Mouse (Mus musculus): Measurements from ENCODE around the gene Ssh2. TPM values are rescaled to one million over a fixed set of nuclear protein-coding genes. Genes with fewer than 3 reads are reported as not detected.

Ssh2 gene
- polyA plus RNA-seq, 1 experiment from 2014 or later = 9.2 TPM

- 43% methylated on average over 8 of the region's 8 CpGs for WGBS
- Histone ChIP-seq H3K4me1 (peaks cover 29% of the 10 kb centered on the region), H3K4me3 (peak overlapping the region; percentile 69), H3K36me3 (replicated peaks) (no peaks in the 10 kb centered on the region), H3K27me3 (replicated peaks; ENCODE audit: low read depth, poor library complexity, severe bottlenecking) (peaks cover 87% of the 10 kb centered on the region), H3K9me3 (no peaks in the 10 kb centered on the region), H3K27ac (replicated peaks) (no peak overlapping the region)
- DNase-seq (ENCODE audit: low spot score) = no peak
Measured at GRCm38 (mm10) chr11:77463101-77463445, 247.0 kb downstream of the Ssh2 start.

GRCm38 (mm10) chr11:77463786-77464185, 247.7 kb downstream of the Ssh2 start:
- WGBS = 74% methylated on average over 10 of the region's 10 CpGs
- no peak overlapping the region for H3K27ac ChIP-seq (replicated peaks)
- H3K4me3 ChIP-seq = no peak overlapping the region
- no peaks in the 10 kb centered on the region for H3K36me3 ChIP-seq (replicated peaks)
- peaks cover 94% of the 10 kb centered on the region for H3K27me3 ChIP-seq (replicated peaks; ENCODE audit: low read depth, poor library complexity, severe bottlenecking)
- no peak for DNase-seq (ENCODE audit: low spot score)
- peaks cover 29% of the 10 kb centered on the region for H3K4me1 ChIP-seq
- H3K9me3 ChIP-seq = no peaks in the 10 kb centered on the region

GRCm38 (mm10) chr11:77464684-77465083, 248.6 kb downstream of the Ssh2 start:
- Histone ChIP-seq H3K9me3 (no peaks in the 10 kb centered on the region), H3K4me3 (no peak overlapping the region), H3K27ac (replicated peaks) (no peak overlapping the region), H3K4me1 (peaks cover 29% of the 10 kb centered on the region), H3K27me3 (replicated peaks; ENCODE audit: low read depth, poor library complexity, severe bottlenecking) (peaks cover 98% of the 10 kb centered on the region), H3K36me3 (replicated peaks) (no peaks in the 10 kb centered on the region; the same call in 1 of the 2 replicates)
- WGBS = 60% methylated on average over 4 of the region's 4 CpGs
- no peak for DNase-seq (ENCODE audit: low spot score)

- Histone ChIP-seq H3K36me3 (replicated peaks) (peaks cover 2% of the 10 kb centered on the region; the same call in 1 of the 2 replicates), H3K9me3 (no peaks in the 10 kb centered on the region), H3K27ac (replicated peaks) (no peak overlapping the region), H3K4me1 (peaks cover 29% of the 10 kb centered on the region), H3K4me3 (no peak overlapping the region), H3K27me3 (replicated peaks; ENCODE audit: low read depth, poor library complexity, severe bottlenecking) (peaks cover 100% of the 10 kb centered on the region)
- DNase-seq (ENCODE audit: low spot score) = no peak
- 59% methylated on average over 3 of the region's 3 CpGs for WGBS
Measured at GRCm38 (mm10) chr11:77465111-77465510, 249.0 kb downstream of the Ssh2 start.

- peaks cover 29% of the 10 kb centered on the region for H3K4me1 ChIP-seq
- peaks cover 16% of the 10 kb centered on the region for H3K36me3 ChIP-seq (replicated peaks)
- no peaks in the 10 kb centered on the region for H3K9me3 ChIP-seq
- peaks cover 95% of the 10 kb centered on the region for H3K27me3 ChIP-seq (replicated peaks; ENCODE audit: low read depth, poor library complexity, severe bottlenecking)
- no peak overlapping the region for H3K27ac ChIP-seq (replicated peaks)
- peak overlapping the region; percentile 36 for H3K4me3 ChIP-seq
- no peak for DNase-seq (ENCODE audit: low spot score)
- WGBS = 37% methylated on average over 9 of the region's 9 CpGs
Measured at GRCm38 (mm10) chr11:77466544-77466943, 250.5 kb downstream of the Ssh2 start.

- Histone ChIP-seq H3K27me3 (replicated peaks; ENCODE audit: low read depth, poor library complexity, severe bottlenecking) (peaks cover 89% of the 10 kb centered on the region), H3K36me3 (replicated peaks) (peaks cover 23% of the 10 kb centered on the region), H3K9me3 (no peaks in the 10 kb centered on the region), H3K4me3 (peak overlapping the region; percentile 36), H3K27ac (replicated peaks) (no peak overlapping the region; the same call in 1 of the 2 replicates), H3K4me1 (peaks cover 25% of the 10 kb centered on the region)
- WGBS = 3% methylated on average over 25 of the region's 25 CpGs
- peak; percentile 79 for DNase-seq (ENCODE audit: low spot score)
Measured at GRCm38 (mm10) chr11:77467157-77467556, 251.1 kb downstream of the Ssh2 start.

GRCm38 (mm10) chr11:77467784-77468183, 251.7 kb downstream of the Ssh2 start:
- peak; percentile 75 for DNase-seq (ENCODE audit: low spot score)
- Histone ChIP-seq H3K4me3 (peak overlapping the region; percentile 36), H3K4me1 (peaks cover 19% of the 10 kb centered on the region), H3K36me3 (replicated peaks) (peaks cover 29% of the 10 kb centered on the region), H3K27me3 (replicated peaks; ENCODE audit: low read depth, poor library complexity, severe bottlenecking) (peaks cover 82% of the 10 kb centered on the region), H3K9me3 (no peaks in the 10 kb centered on the region), H3K27ac (replicated peaks) (no peak overlapping the region; the same call in 1 of the 2 replicates)
- 16% methylated on average over 20 of the region's 20 CpGs for WGBS

- no peak overlapping the region for H3K4me3 ChIP-seq
- no peak overlapping the region for H3K27ac ChIP-seq (replicated peaks)
- H3K36me3 ChIP-seq (replicated peaks) = peaks cover 35% of the 10 kb centered on the region
- 86% methylated on average over 9 of the region's 9 CpGs for WGBS
- H3K27me3 ChIP-seq (replicated peaks; ENCODE audit: low read depth, poor library complexity, severe bottlenecking) = peaks cover 76% of the 10 kb centered on the region
- no peak for DNase-seq (ENCODE audit: low spot score)
- H3K4me1 ChIP-seq = peaks cover 16% of the 10 kb centered on the region
- no peaks in the 10 kb centered on the region for H3K9me3 ChIP-seq
Measured at GRCm38 (mm10) chr11:77468397-77468796, 252.3 kb downstream of the Ssh2 start.

- 71% methylated on average over 29 of the region's 29 CpGs for WGBS
- DNase-seq (ENCODE audit: low spot score) = no peak
- peaks cover 15% of the 10 kb centered on the region for H3K4me1 ChIP-seq
- H3K4me3 ChIP-seq = no peak overlapping the region
- peaks cover 46% of the 10 kb centered on the region for H3K27me3 ChIP-seq (replicated peaks; ENCODE audit: low read depth, poor library complexity, severe bottlenecking)
- peaks cover 61% of the 10 kb centered on the region for H3K36me3 ChIP-seq (replicated peaks)
- H3K9me3 ChIP-seq = no peaks in the 10 kb centered on the region
- H3K27ac ChIP-seq (replicated peaks) = no peak overlapping the region
Measured at GRCm38 (mm10) chr11:77471407-77471806, 255.3 kb downstream of the Ssh2 start.

GRCm38 (mm10) chr11:77472775-77473174, 256.7 kb downstream of the Ssh2 start:
- H3K4me3 ChIP-seq = no peak overlapping the region
- DNase-seq (ENCODE audit: low spot score) = no peak
- peaks cover 2% of the 10 kb centered on the region for H3K4me1 ChIP-seq
- no peak overlapping the region for H3K27ac ChIP-seq (replicated peaks)
- H3K27me3 ChIP-seq (replicated peaks; ENCODE audit: low read depth, poor library complexity, severe bottlenecking) = peaks cover 33% of the 10 kb centered on the region
- no peaks in the 10 kb centered on the region for H3K9me3 ChIP-seq
- WGBS = 89% methylated on average over 16 of the region's 16 CpGs
- H3K36me3 ChIP-seq (replicated peaks) = peaks cover 71% of the 10 kb centered on the region

- H3K4me1 ChIP-seq = no peaks in the 10 kb centered on the region; the same call in 1 of the 2 replicates
- H3K36me3 ChIP-seq (replicated peaks) = peaks cover 58% of the 10 kb centered on the region
- no peak for DNase-seq (ENCODE audit: low spot score)
- no peak overlapping the region for H3K4me3 ChIP-seq
- no peak overlapping the region for H3K27ac ChIP-seq (replicated peaks)
- no peaks in the 10 kb centered on the region; the same call in 1 of the 2 replicates for H3K27me3 ChIP-seq (replicated peaks; ENCODE audit: low read depth, poor library complexity, severe bottlenecking)
- WGBS = 95% methylated on average over 14 of the region's 14 CpGs
- no peaks in the 10 kb centered on the region for H3K9me3 ChIP-seq
Measured at GRCm38 (mm10) chr11:77476216-77476615, 260.1 kb downstream of the Ssh2 start.

- H3K4me3 ChIP-seq = no peak overlapping the region
- no peak overlapping the region for H3K27ac ChIP-seq (replicated peaks)
- H3K4me1 ChIP-seq = no peaks in the 10 kb centered on the region; the same call in 1 of the 2 replicates
- H3K9me3 ChIP-seq = no peaks in the 10 kb centered on the region
- peaks cover 57% of the 10 kb centered on the region for H3K36me3 ChIP-seq (replicated peaks)
- no peaks in the 10 kb centered on the region; the same call in 1 of the 2 replicates for H3K27me3 ChIP-seq (replicated peaks; ENCODE audit: low read depth, poor library complexity, severe bottlenecking)
- WGBS = 90% methylated on average over 6 of the region's 6 CpGs
- DNase-seq (ENCODE audit: low spot score) = no peak
Measured at GRCm38 (mm10) chr11:77476895-77477294, 260.8 kb downstream of the Ssh2 start.

- H3K4me3 ChIP-seq = no peak overlapping the region
- H3K4me1 ChIP-seq = peaks cover 42% of the 10 kb centered on the region
- WGBS = 75% methylated on average over 3 of the region's 3 CpGs
- no peak overlapping the region for H3K27ac ChIP-seq (replicated peaks)
- no peaks in the 10 kb centered on the region for H3K9me3 ChIP-seq
- no peaks in the 10 kb centered on the region for H3K27me3 ChIP-seq (replicated peaks; ENCODE audit: low read depth, poor library complexity, severe bottlenecking)
- H3K36me3 ChIP-seq (replicated peaks) = peaks cover 21% of the 10 kb centered on the region; the same call in 1 of the 2 replicates
- DNase-seq (ENCODE audit: low spot score) = no peak
Measured at GRCm38 (mm10) chr11:77483043-77483442, 267.0 kb downstream of the Ssh2 start.

All from embryonic facial prominence, embryonic 10.5 days (tissue).